Mouse (Mus musculus): ENCODE measurements at regions not wholly inside any gene's neighbourhood (a gene's known extent, or its start where the extent isn't known, plus 50 kb on each side); places are given as distances from the start of the nearest gene placed in this dataset.
A peak's percentile ranks its signal among the peaks of the same experiment; 100 is the strongest.

- H3K36me3 ChIP-seq (ENCODE audit: control insufficient read depth, insufficient read depth, low read length, poor library complexity, severe bottlenecking) = no peaks in the 10 kb centered on the region
- H3K4me3 ChIP-seq (ENCODE audit: insufficient read depth in 1 of 2, low read depth in 1 of 2, low read length in 2 of 2, poor library complexity in 1 of 2, severe bottlenecking in 1 of 2) = no peak overlapping the region
- no peak for TF ChIP-seq ZNF384 (IDR thresholded peaks at IDR 0.05; ENCODE audit: low read depth, low read length)
- TF ChIP-seq HCFC1 (IDR thresholded peaks at IDR 0.05; ENCODE audit: borderline replicate concordance, insufficient read depth, low read length) = no peak
- no peak for TF ChIP-seq ZC3H11A (IDR thresholded peaks at IDR 0.05; ENCODE audit: borderline replicate concordance, low read depth, low read length)
- TF ChIP-seq MAFK (IDR thresholded peaks at IDR 0.05; ENCODE audit: insufficient read depth, low read depth, low read length) = no peak
- no peak for TF ChIP-seq CHD2 (IDR thresholded peaks at IDR 0.05; ENCODE audit: low read depth, low read length)
- H3K9me3 ChIP-seq (ENCODE audit: control insufficient read depth, insufficient read depth, low read depth, low read length) = no peaks in the 10 kb centered on the region
- DNase-seq (ENCODE audit: low read depth, low spot score) = no peak
- in situ Hi-C loops (cut with MboI; ENCODE audit: low sequenced_read_pairs in 2 of 2, unreplicated experiment in 2 of 2) = no loop called here
- H3K9ac ChIP-seq (ENCODE audit: insufficient read depth, low read depth, low read length, poor library complexity, severe bottlenecking) = no peak overlapping the region
- peaks cover 0 to 9% of the 10 kb centered on the region in 2 experiments; a peak in 3 of 4 replicates for H3K4me1 ChIP-seq (ENCODE audit: control insufficient read depth in 2 of 2, insufficient read depth in 2 of 2, low read length in 2 of 2, poor library complexity in 1 of 2)
- H3K27ac ChIP-seq (ENCODE audit: insufficient read depth, low read depth, low read length, poor library complexity, severe bottlenecking) = no peak overlapping the region
These were observed 145.2 kb upstream of the Zmiz1 start for GRCm38 (mm10) chr14:25313693-25314240.

DNA sequence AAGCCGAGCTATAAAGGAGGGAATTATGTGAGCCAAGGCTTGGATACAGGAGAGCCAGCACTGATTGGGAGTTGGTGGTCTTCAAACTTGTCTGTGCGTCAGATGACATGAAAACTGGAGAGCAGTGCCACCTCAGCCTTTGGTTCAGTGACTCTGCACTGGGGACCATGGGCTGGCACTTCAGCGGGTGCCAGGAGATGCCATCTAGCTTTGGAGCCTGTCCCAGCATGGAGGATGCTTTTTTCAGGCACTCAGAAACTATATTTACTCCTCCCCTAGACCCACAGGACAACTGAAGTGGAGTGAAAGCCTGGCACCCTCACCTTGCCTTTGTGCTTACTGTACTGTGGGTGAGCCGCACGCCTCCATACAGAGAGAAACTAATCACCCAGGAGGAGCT lies 142.5 kb upstream of the Zmiz1 start:
- peaks cover 0 to 12% of the 10 kb centered on the region in 2 experiments; a peak in 3 of 4 replicates for H3K4me1 ChIP-seq (ENCODE audit: control insufficient read depth in 2 of 2, insufficient read depth in 2 of 2, low read length in 2 of 2, poor library complexity in 1 of 2)
- in situ Hi-C loops (cut with MboI; ENCODE audit: low sequenced_read_pairs in 2 of 2, unreplicated experiment in 2 of 2) = no loop called here
- no peak overlapping the region for H3K27ac ChIP-seq (ENCODE audit: insufficient read depth, low read depth, low read length, poor library complexity, severe bottlenecking)

GRCm38 (mm10) chr14:25317680-25318471 lies 141.1 kb upstream of the Zmiz1 start:
- in situ Hi-C loops (cut with MboI; ENCODE audit: low sequenced_read_pairs in 2 of 2, unreplicated experiment in 2 of 2) = no loop called here
- no peaks in the 10 kb centered on the region for H3K36me3 ChIP-seq (ENCODE audit: control insufficient read depth, insufficient read depth, low read length, poor library complexity, severe bottlenecking)
- H3K9ac ChIP-seq (ENCODE audit: insufficient read depth, low read depth, low read length, poor library complexity, severe bottlenecking) = peak overlapping the region; percentile 34
- no peaks in the 10 kb centered on the region for H3K9me3 ChIP-seq (ENCODE audit: control insufficient read depth, insufficient read depth, low read depth, low read length)
- H3K4me1 ChIP-seq (ENCODE audit: control insufficient read depth in 2 of 2, insufficient read depth in 2 of 2, low read length in 2 of 2, poor library complexity in 1 of 2) = peaks cover 0 to 12% of the 10 kb centered on the region in 2 experiments; a peak in 3 of 4 replicates
- H3K27ac ChIP-seq (ENCODE audit: insufficient read depth, low read depth, low read length, poor library complexity, severe bottlenecking) = no peak overlapping the region
- peak; percentile 85 for DNase-seq (ENCODE audit: low read depth, low spot score)
- no peak for TF ChIP-seq HCFC1 (IDR thresholded peaks at IDR 0.05; ENCODE audit: borderline replicate concordance, insufficient read depth, low read length)
- TF ChIP-seq CHD2 (IDR thresholded peaks at IDR 0.05; ENCODE audit: low read depth, low read length) = no peak
- no peak for TF ChIP-seq ZNF384 (IDR thresholded peaks at IDR 0.05; ENCODE audit: low read depth, low read length)
- TF ChIP-seq MAFK (IDR thresholded peaks at IDR 0.05; ENCODE audit: insufficient read depth, low read depth, low read length) = no peak
- no peak for TF ChIP-seq ZC3H11A (IDR thresholded peaks at IDR 0.05; ENCODE audit: borderline replicate concordance, low read depth, low read length)
- peak overlapping the region; percentile 22 to 48; a peak in 3 of 4 replicates for H3K4me3 ChIP-seq (ENCODE audit: insufficient read depth in 1 of 2, low read depth in 1 of 2, low read length in 2 of 2, poor library complexity in 1 of 2, severe bottlenecking in 1 of 2)

More for the DNA sequence above, 142.5 kb upstream of the Zmiz1 start:
- H3K9ac ChIP-seq (ENCODE audit: insufficient read depth, low read depth, low read length, poor library complexity, severe bottlenecking) = no peak overlapping the region
- no peak overlapping the region for H3K4me3 ChIP-seq (ENCODE audit: insufficient read depth in 1 of 2, low read depth in 1 of 2, low read length in 2 of 2, poor library complexity in 1 of 2, severe bottlenecking in 1 of 2)
- no peaks in the 10 kb centered on the region for H3K9me3 ChIP-seq (ENCODE audit: control insufficient read depth, insufficient read depth, low read depth, low read length)
- TF ChIP-seq ZC3H11A (IDR thresholded peaks at IDR 0.05; ENCODE audit: borderline replicate concordance, low read depth, low read length) (no peak), CHD2 (IDR thresholded peaks at IDR 0.05; ENCODE audit: low read depth, low read length) (no peak), MAFK (IDR thresholded peaks at IDR 0.05; ENCODE audit: insufficient read depth, low read depth, low read length) (no peak), ZNF384 (IDR thresholded peaks at IDR 0.05; ENCODE audit: low read depth, low read length) (no peak), HCFC1 (IDR thresholded peaks at IDR 0.05; ENCODE audit: borderline replicate concordance, insufficient read depth, low read length) (no peak)
- DNase-seq (ENCODE audit: low read depth, low spot score) = no peak
- H3K36me3 ChIP-seq (ENCODE audit: control insufficient read depth, insufficient read depth, low read length, poor library complexity, severe bottlenecking) = no peaks in the 10 kb centered on the region

- no peak for DNase-seq (ENCODE audit: low read depth, low spot score)
- H3K4me1 ChIP-seq (ENCODE audit: control insufficient read depth in 2 of 2, insufficient read depth in 2 of 2, low read length in 2 of 2, poor library complexity in 1 of 2) = peaks cover 0 to 12% of the 10 kb centered on the region in 2 experiments; a peak in 3 of 4 replicates
- in situ Hi-C loops (cut with MboI; ENCODE audit: low sequenced_read_pairs in 2 of 2, unreplicated experiment in 2 of 2) = no loop called here
- H3K36me3 ChIP-seq (ENCODE audit: control insufficient read depth, insufficient read depth, low read length, poor library complexity, severe bottlenecking) = no peaks in the 10 kb centered on the region
- no peak overlapping the region for H3K9ac ChIP-seq (ENCODE audit: insufficient read depth, low read depth, low read length, poor library complexity, severe bottlenecking)
- no peak for TF ChIP-seq CHD2 (IDR thresholded peaks at IDR 0.05; ENCODE audit: low read depth, low read length)
- TF ChIP-seq ZC3H11A (IDR thresholded peaks at IDR 0.05; ENCODE audit: borderline replicate concordance, low read depth, low read length) = no peak
- no peak for TF ChIP-seq ZNF384 (IDR thresholded peaks at IDR 0.05; ENCODE audit: low read depth, low read length)
- no peak for TF ChIP-seq MAFK (IDR thresholded peaks at IDR 0.05; ENCODE audit: insufficient read depth, low read depth, low read length)
- TF ChIP-seq HCFC1 (IDR thresholded peaks at IDR 0.05; ENCODE audit: borderline replicate concordance, insufficient read depth, low read length) = no peak
- H3K9me3 ChIP-seq (ENCODE audit: control insufficient read depth, insufficient read depth, low read depth, low read length) = no peaks in the 10 kb centered on the region
- H3K27ac ChIP-seq (ENCODE audit: insufficient read depth, low read depth, low read length, poor library complexity, severe bottlenecking) = no peak overlapping the region
- no peak overlapping the region for H3K4me3 ChIP-seq (ENCODE audit: insufficient read depth in 1 of 2, low read depth in 1 of 2, low read length in 2 of 2, poor library complexity in 1 of 2, severe bottlenecking in 1 of 2)
These were observed 140.1 kb upstream of the Zmiz1 start for GRCm38 (mm10) chr14:25318909-25319308.
